Mouse (Mus musculus) liver, embryonic 18 days (tissue): ENCODE results near the gene Gal3st2. TPM values are rescaled to one million over a fixed set of nuclear protein-coding genes. Genes with fewer than 3 reads are reported as not detected.

ENCODE experiments used
- polyA plus RNA-seq: library from polyadenylated mRNA; depleted of rRNA; stranded (reverse); fragments of >200 nt; gene quantifications from 2 replicates; pipeline ENCODE4 v1.2.3, GENCODE M21; 2012; rRNA removed

Gene Gal3st2
- polyA plus RNA-seq = 0.12 and 0.13 TPM in 2 replicates

GRCm38 (mm10) chr1:93861048-93861447 lies at the start of gene Gal3st2:
Gal3st2 (plus strand) TSS chr1:93861306.

GRCm38 (mm10) chr1:93824609-93825008 lies 36.5 kb upstream of the Gal3st2 start, which contains the start of gene D2hgdh:
D2hgdh (plus strand) TSS chr1:93824909.

GRCm38 (mm10) chr1:93918011-93918410 lies 56.9 kb downstream of the Gal3st2 start, which contains the start of gene Gal3st2b:
Gal3st2b (plus strand) TSS chr1:93918311.

Other genes starting within 250 kb of the Gal3st2 start
- gene Stk25, start 202.6 kb upstream of the Gal3st2 start, polyA plus RNA-seq = 55.0 and 57.8 TPM in 2 replicates
- gene Bok, start 175.6 kb upstream of the Gal3st2 start, polyA plus RNA-seq = 2.7 and 3.5 TPM in 2 replicates
- gene Atg4b, start 109.8 kb upstream of the Gal3st2 start, polyA plus RNA-seq = 20.6 and 24.7 TPM in 2 replicates
- gene Thap4, start 106.4 kb upstream of the Gal3st2 start, polyA plus RNA-seq = 9.9 and 10.5 TPM in 2 replicates
- 74.8 and 75.7 TPM in 2 replicates for gene Dtymk, start 59.4 kb upstream of the Gal3st2 start, polyA plus RNA-seq
- gene Ing5, start 57.3 kb upstream of the Gal3st2 start, polyA plus RNA-seq = 4.8 and 4.9 TPM in 2 replicates
- 7.7 and 7.8 TPM in 2 replicates for gene D2hgdh, start 36.4 kb upstream of the Gal3st2 start, polyA plus RNA-seq
- 0.02 TPM in 1 of 2 replicates, not detected in the other for gene Gal3st2b, start 57.0 kb downstream of the Gal3st2 start, polyA plus RNA-seq
- not detected in 2 replicates for gene Gal3st2c, start 129.2 kb downstream of the Gal3st2 start, polyA plus RNA-seq
- not detected in 2 replicates for gene Neu4, start 159.1 kb downstream of the Gal3st2 start, polyA plus RNA-seq
- gene Pdcd1, start 191.2 kb downstream of the Gal3st2 start, polyA plus RNA-seq = 0.07 and 0.13 TPM in 2 replicates